Mouse (Mus musculus): ENCODE data around the gene Vkorc1l1. TPM values are rescaled to one million over a fixed set of nuclear protein-coding genes. Genes with fewer than 3 reads are reported as not detected.

Vkorc1l1 gene
- total and polyA plus RNA-seq, 3 experiments = 24.2 to 42.4 TPM; not detected in 1

DNA sequence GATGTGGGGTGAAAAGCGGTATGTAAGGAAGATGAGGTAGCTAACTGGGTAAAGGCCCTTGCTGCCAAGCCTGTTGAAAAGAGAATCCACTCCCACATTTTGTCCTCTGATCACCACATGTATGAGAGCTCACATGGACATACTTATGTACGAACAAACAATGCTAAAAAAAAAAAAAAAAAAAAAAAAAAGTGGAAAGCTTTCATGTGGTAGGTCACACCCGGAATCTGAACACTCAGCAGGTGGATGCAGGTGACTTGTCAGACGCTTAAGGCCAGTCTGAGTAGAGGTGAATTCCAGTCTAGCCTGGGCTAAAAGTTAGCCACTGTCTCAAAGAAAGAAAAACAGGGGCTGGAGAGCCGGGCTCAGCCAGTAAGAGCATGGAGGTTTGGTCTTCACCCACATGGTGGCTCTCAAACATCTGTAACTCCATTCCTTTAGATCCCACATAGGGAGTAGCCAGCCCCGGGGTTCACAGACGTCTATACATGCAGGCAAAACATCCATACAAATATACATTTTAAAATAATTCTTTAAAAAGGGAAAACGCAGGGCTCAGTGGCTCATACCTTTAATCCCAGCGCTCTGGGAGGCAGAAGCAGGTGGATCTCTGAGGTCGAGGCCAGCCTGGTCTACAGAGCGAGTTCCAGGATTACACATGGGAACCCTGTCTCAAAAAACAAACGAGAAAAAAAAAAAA lies 81.4 kb downstream of the Vkorc1l1 start:
- H3K36me3 ChIP-seq (ENCODE audit: control insufficient read depth in 1 of 2, insufficient read depth in 2 of 2, low read length in 2 of 2) = peaks cover 0 to 3% of the 10 kb centered on the region in 2 experiments; a peak in 1 of 4 replicates
- TF ChIP-seq MAZ (IDR thresholded peaks at IDR 0.05; ENCODE audit: low read depth, low read length) = no peak
- TF ChIP-seq MAX (IDR thresholded peaks at IDR 0.05; ENCODE audit: low read length) = peak; percentile 34; the same call in 1 of the 2 replicates
- TF ChIP-seq ZNF384 (IDR thresholded peaks at IDR 0.05; ENCODE audit: low read depth, low read length) = peak; percentile 62
- TF ChIP-seq USF1 (IDR thresholded peaks at IDR 0.05; ENCODE audit: low read depth, low read length) = no peak
- H3K79me2 ChIP-seq (ENCODE audit: control insufficient read depth, insufficient read depth, low read length, poor library complexity) = no peaks in the 10 kb centered on the region; the same call in 1 of the 2 replicates
- H3K27me3 ChIP-seq (ENCODE audit: control insufficient read depth in 1 of 2, insufficient read depth in 2 of 2, low read length in 2 of 2) = no peaks in the 10 kb centered on the region
- no peaks in the 10 kb centered on the region for H3K9me3 ChIP-seq (replicated peaks; ENCODE audit: insufficient read depth, low read length)
- peak; percentile 41 for DNase-seq (ENCODE audit: low read depth, low spot score)
- H3K27ac ChIP-seq (ENCODE audit: control insufficient read depth, low read depth, low read length) = no peak overlapping the region
- peak overlapping the region; percentile 87 to 94 for H3K4me3 ChIP-seq (ENCODE audit: control insufficient read depth in 1 of 2, insufficient read depth in 1 of 2, low read depth in 2 of 2, low read length in 2 of 2)
- H3K9ac ChIP-seq (ENCODE audit: control insufficient read depth, low read depth, low read length, poor library complexity, severe bottlenecking) = peak overlapping the region; percentile 65
- no peaks in the 10 kb centered on the region; a peak in 1 of 4 replicates for H3K4me1 ChIP-seq (ENCODE audit: control insufficient read depth in 1 of 2, insufficient read depth in 2 of 2, low read length in 2 of 2)

GRCm38 (mm10) chr5:130023767-130024539 lies 82.2 kb downstream of the Vkorc1l1 start:
- Histone ChIP-seq H3K27ac (ENCODE audit: control insufficient read depth, low read depth, low read length) (peak overlapping the region; percentile 41), H3K4me1 (ENCODE audit: control insufficient read depth in 1 of 2, insufficient read depth in 2 of 2, low read length in 2 of 2) (peaks cover 0 to 3% of the 10 kb centered on the region in 2 experiments; a peak in 2 of 4 replicates), H3K4me3 (ENCODE audit: control insufficient read depth in 1 of 2, insufficient read depth in 1 of 2, low read depth in 2 of 2, low read length in 2 of 2) (peak overlapping the region; percentile 87 to 94), H3K79me2 (ENCODE audit: control insufficient read depth, insufficient read depth, low read length, poor library complexity) (no peaks in the 10 kb centered on the region; the same call in 1 of the 2 replicates), H3K27me3 (ENCODE audit: control insufficient read depth in 1 of 2, insufficient read depth in 2 of 2, low read length in 2 of 2) (no peaks in the 10 kb centered on the region), H3K9me3 (replicated peaks; ENCODE audit: insufficient read depth, low read length) (no peaks in the 10 kb centered on the region), H3K36me3 (ENCODE audit: control insufficient read depth in 1 of 2, insufficient read depth in 2 of 2, low read length in 2 of 2) (peaks cover 0 to 3% of the 10 kb centered on the region in 2 experiments; a peak in 1 of 4 replicates), H3K9ac (ENCODE audit: control insufficient read depth, low read depth, low read length, poor library complexity, severe bottlenecking) (peak overlapping the region; percentile 74)
- peak; percentile 96 for DNase-seq (ENCODE audit: low read depth, low spot score)
- TF ChIP-seq SIN3A (IDR thresholded peaks at IDR 0.05; ENCODE audit: low read length) (peak; percentile 67), ZKSCAN1 (IDR thresholded peaks at IDR 0.05; ENCODE audit: low read depth, low read length) (no peak), GATA1 (IDR thresholded peaks at IDR 0.05; ENCODE audit: low read depth, low read length) (peak; percentile 71), CHD1 (IDR thresholded peaks at IDR 0.05; ENCODE audit: low read depth, low read length) (no peak), ZC3H11A (IDR thresholded peaks at IDR 0.05; ENCODE audit: low read depth, low read length) (peak; percentile 31; the same call in 1 of the 2 replicates), NELFE (IDR thresholded peaks at IDR 0.05; ENCODE audit: low read depth, low read length) (peak; percentile 52), ETS1 (IDR thresholded peaks at IDR 0.05; ENCODE audit: low read depth, low read length) (0 out of 2 replicates have a peak, but pooled peaks have one; percentile 20), ZMIZ1 (IDR thresholded peaks at IDR 0.05; ENCODE audit: low read depth, low read length) (no peak; the same call in 1 of the 2 replicates), HCFC1 (IDR thresholded peaks at IDR 0.05; ENCODE audit: low read depth, low read length) (peak; percentile 36), POLR2AphosphoS5 (IDR thresholded peaks at IDR 0.05; ENCODE audit: borderline replicate concordance, low read depth, low read length) (no peak), TCF12 (IDR thresholded peaks at IDR 0.05; ENCODE audit: low read depth, low read length) (peak; percentile 37; the same call in 1 of the 2 replicates), USF1 (IDR thresholded peaks at IDR 0.05; ENCODE audit: low read depth, low read length) (no peak), USF2 (IDR thresholded peaks at IDR 0.05; ENCODE audit: borderline replicate concordance in 1 of 2, insufficient read depth in 1 of 2, low read depth in 1 of 2, low read length in 2 of 2) (no peak), MYC (IDR thresholded peaks at IDR 0.05; ENCODE audit: low read depth, low read length) (no peak), ZNF384 (IDR thresholded peaks at IDR 0.05; ENCODE audit: low read depth, low read length) (peak; percentile 79), BHLHE40 (IDR thresholded peaks at IDR 0.05; ENCODE audit: borderline replicate concordance, low read depth, low read length) (peak; percentile 35; the same call in 1 of the 2 replicates), JUND (IDR thresholded peaks at IDR 0.05; ENCODE audit: low read depth, low read length) (no peak), MEF2A (IDR thresholded peaks at IDR 0.05; ENCODE audit: extremely low read depth, insufficient replicate concordance, low read depth, low read length, poor library complexity, severe bottlenecking) (no peak), MXI1 (IDR thresholded peaks at IDR 0.05; ENCODE audit: low read depth, low read length) (0 out of 2 replicates have a peak, but pooled peaks have one; percentile 23), CTCF (IDR thresholded peaks at IDR 0.05 in 2 of 3, conservative IDR thresholded peaks at IDR 0.05 in 1 of 3; ENCODE audit: control insufficient read depth in 1 of 3, insufficient read depth in 1 of 3, low read depth in 2 of 3, low read length in 3 of 3, poor library complexity in 1 of 3, severe bottlenecking in 1 of 3) (peak; percentile 79 to 84 (median 80)), MYB (IDR thresholded peaks at IDR 0.05; ENCODE audit: low read depth, low read length) (no peak), EP300 (IDR thresholded peaks at IDR 0.05; ENCODE audit: low read depth in 1 of 2, low read length in 2 of 2) (no peak; a peak in 1 of 4 replicates), MAX (IDR thresholded peaks at IDR 0.05; ENCODE audit: low read length) (no peak), UBTF (IDR thresholded peaks at IDR 0.05; ENCODE audit: borderline replicate concordance, insufficient read depth, low read depth, low read length) (no peak), CHD2 (IDR thresholded peaks at IDR 0.05; ENCODE audit: low read length) (no peak)
